Comparison of ENCODE assay signal across 17 mouse cellular contexts in the genomic region with DNA sequence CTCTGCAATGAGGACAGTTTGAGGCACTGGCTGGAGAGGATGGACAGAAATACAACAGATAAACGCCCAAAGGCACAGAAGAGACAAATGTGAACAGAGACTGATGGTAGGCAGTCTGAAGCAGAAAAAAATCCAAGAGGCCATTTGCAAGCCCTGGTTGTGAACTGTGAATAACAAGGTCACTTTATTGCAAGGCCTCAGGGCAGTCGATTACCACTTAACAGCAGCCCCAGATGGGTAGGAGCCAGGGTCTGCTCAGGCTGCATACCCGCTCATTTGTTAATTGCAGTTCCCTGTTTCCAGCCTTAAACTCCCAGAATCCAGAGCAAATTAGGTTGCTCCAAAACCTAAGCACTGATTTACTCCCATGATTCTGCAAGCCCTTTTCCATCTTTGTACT. TPM values are rescaled to one million over a fixed set of nuclear protein-coding genes. Genes with fewer than 3 reads are reported as not detected.
DNase-seq lines count a peak whose midpoint lies in the region; ATAC-seq lines count a peak whose summit lies in the region.
"Had no signal": no experiment of that assay in that cellular context is flagged by ENCODE, and none has a peak within 500 bp of the region (broad histone marks: within the 10 kb centered on the region; RNA-seq: fewer than 3 reads in every experiment).

No protein-coding gene starts in this region.

- no peak for ATAC-seq in midbrain, embryonic 11.5 days (ENCODE audit: low FRiP score)
- no peak for ATAC-seq in neural tube, embryonic 14.5 days (ENCODE audit: low read depth)

- WGBS in midbrain, embryonic 11.5 days, result 82% methylated on average over 3 of the region's 3 CpGs
- WGBS in midbrain, embryonic 10.5 days, result 81% methylated on average over 3 of the region's 3 CpGs
- 14% methylated on average over 3 of the region's 3 CpGs for WGBS in limb, embryonic 10.5 days
- WGBS in neural tube, embryonic 14.5 days, result 17% methylated on average over 3 of the region's 3 CpGs

- H3K9me3 ChIP-seq in midbrain, embryonic 11.5 days (ENCODE audit: control insufficient read depth, low read length), result no peaks in the 10 kb centered on the region
- no peaks in the 10 kb centered on the region for H3K9me3 ChIP-seq in midbrain, embryonic 10.5 days (replicated peaks)
- H3K9me3 ChIP-seq in limb, embryonic 10.5 days (replicated peaks), result no peaks in the 10 kb centered on the region
- no peaks in the 10 kb centered on the region for H3K9me3 ChIP-seq in neural tube, embryonic 14.5 days (ENCODE audit: control insufficient read depth, low read length)
- H3K9me3 ChIP-seq: embryonic facial prominence, embryonic 13.5 days; limb, embryonic 13.5 days had no signal

- no peak for DNase-seq in midbrain, embryonic 11.5 days (ENCODE audit: low spot score, missing footprints)
- no peak for DNase-seq in midbrain, embryonic 10.5 days (ENCODE audit: low spot score)
- peak; percentile 73 for DNase-seq in forelimb bud, embryonic 11.5 days (ENCODE audit: low read depth, low spot score)
- peak; percentile 53 for DNase-seq in limb, embryonic 10.5 days (ENCODE audit: low spot score)
- no peak for DNase-seq in kidney, postnatal 25 days
- no peak for DNase-seq in layer of hippocampus, postnatal 36 days
- no peak for DNase-seq in thymus, postnatal 10 days (ENCODE audit: low spot score in 2 of 2)
- DNase-seq: adrenal gland, adult 2 months; cerebellum, adult 9-11 months; kidney, postnatal 10 days; lung, adult 18-20 months; spleen, adult 18-20 months; thymus, postnatal 4 days had no signal

- H3K4me3 ChIP-seq in midbrain, embryonic 11.5 days (ENCODE audit: low read depth, low read length), result no peak overlapping the region
- no peak overlapping the region for H3K4me3 ChIP-seq in midbrain, embryonic 10.5 days
- H3K4me3 ChIP-seq in limb, embryonic 10.5 days, result no peak overlapping the region
- no peak overlapping the region for H3K4me3 ChIP-seq in neural tube, embryonic 14.5 days (ENCODE audit: low read depth, low read length)
- H3K4me3 ChIP-seq: embryonic facial prominence, embryonic 13.5 days; limb, embryonic 13.5 days had no signal

- no peak overlapping the region for H3K4me2 ChIP-seq in midbrain, embryonic 11.5 days
- H3K4me2 ChIP-seq in neural tube, embryonic 14.5 days (ENCODE audit: low read depth, low read length), result no peak overlapping the region
- H3K4me2 ChIP-seq: embryonic facial prominence, embryonic 13.5 days; limb, embryonic 13.5 days had no signal

- H3K27me3 ChIP-seq in midbrain, embryonic 11.5 days (ENCODE audit: control insufficient read depth, insufficient read depth, low read length), result no peaks in the 10 kb centered on the region; the same call in 1 of the 2 replicates
- no peaks in the 10 kb centered on the region for H3K27me3 ChIP-seq in midbrain, embryonic 10.5 days (ENCODE audit: low read depth, poor library complexity, severe bottlenecking)
- H3K27me3 ChIP-seq in limb, embryonic 10.5 days (ENCODE audit: low read depth, poor library complexity, severe bottlenecking), result peaks cover 57% of the 10 kb centered on the region
- no peaks in the 10 kb centered on the region for H3K27me3 ChIP-seq in neural tube, embryonic 14.5 days (ENCODE audit: control insufficient read depth, insufficient read depth, low read length)
- H3K27me3 ChIP-seq: embryonic facial prominence, embryonic 13.5 days had no signal

- H3K4me1 ChIP-seq in midbrain, embryonic 11.5 days (ENCODE audit: control insufficient read depth, insufficient read depth, low read length), result peaks cover 11% of the 10 kb centered on the region
- H3K4me1 ChIP-seq in midbrain, embryonic 10.5 days, result peaks cover 30% of the 10 kb centered on the region
- peaks cover 41% of the 10 kb centered on the region for H3K4me1 ChIP-seq in limb, embryonic 10.5 days
- peaks cover 27% of the 10 kb centered on the region for H3K4me1 ChIP-seq in neural tube, embryonic 14.5 days (ENCODE audit: control insufficient read depth, insufficient read depth, low read length)
- H3K4me1 ChIP-seq: embryonic facial prominence, embryonic 13.5 days had no signal

- H3K9ac ChIP-seq in midbrain, embryonic 11.5 days (ENCODE audit: low read length), result no peak overlapping the region
- no peak overlapping the region for H3K9ac ChIP-seq in neural tube, embryonic 14.5 days (replicated peaks; ENCODE audit: low read depth, low read length)
- H3K9ac ChIP-seq: embryonic facial prominence, embryonic 13.5 days; limb, embryonic 13.5 days had no signal

- H3K27ac ChIP-seq in midbrain, embryonic 11.5 days (ENCODE audit: low read depth, low read length), result 0 out of 2 replicates have a peak overlapping the region, but pooled peaks have one; percentile 14
- no peak overlapping the region; the same call in 1 of the 2 replicates for H3K27ac ChIP-seq in midbrain, embryonic 10.5 days (replicated peaks)
- H3K27ac ChIP-seq in limb, embryonic 10.5 days, result peak overlapping the region; percentile 50
- peak overlapping the region; percentile 56 for H3K27ac ChIP-seq in neural tube, embryonic 14.5 days (ENCODE audit: low read depth, low read length)
- H3K27ac ChIP-seq: embryonic facial prominence, embryonic 13.5 days; limb, embryonic 13.5 days; macrophage had no signal

- H3K36me3 ChIP-seq in midbrain, embryonic 11.5 days (ENCODE audit: control insufficient read depth, insufficient read depth, low read length), result no peaks in the 10 kb centered on the region
- H3K36me3 ChIP-seq in midbrain, embryonic 10.5 days, result no peaks in the 10 kb centered on the region
- H3K36me3 ChIP-seq in limb, embryonic 10.5 days, result no peaks in the 10 kb centered on the region
- H3K36me3 ChIP-seq in neural tube, embryonic 14.5 days (ENCODE audit: control insufficient read depth, insufficient read depth, low read length), result no peaks in the 10 kb centered on the region
- H3K36me3 ChIP-seq: embryonic facial prominence, embryonic 13.5 days; limb, embryonic 13.5 days had no signal

RNA-seq across cellular contexts. Expression of a gene that starts 52.4 kb away (rescaled TPM):
- polyA plus RNA-seq in midbrain, embryonic 11.5 days (2014; fragmentation: Nextera tagmentation; extraction: Ambion mirVana), result 16.4 and 19.2 TPM in 2 replicates
- polyA plus RNA-seq in midbrain, embryonic 10.5 days (2016; fragmentation: Nextera tagmentation; extraction: Ambion mirVana), result 14.5 and 19.7 TPM in 2 replicates
- polyA plus RNA-seq in limb, embryonic 10.5 days (2016; fragmentation: Nextera tagmentation; extraction: Ambion mirVana), result 0.98 and 1.4 TPM in 2 replicates
- polyA plus RNA-seq in neural tube, embryonic 14.5 days (2014; fragmentation: Nextera tagmentation; extraction: Ambion mirVana), result 40.1 and 44.8 TPM in 2 replicates
- 100 to 1,000 TPM; 174 to 193 TPM for total RNA-seq in layer of hippocampus, postnatal 36 days (2021)
- polyA plus RNA-seq: macrophage had no signal

Comparison
In these comparisons a context has a peak if more than half of its experiments do, and no peak if none do; other contexts are left out.
1. DNase-seq: peak in forelimb bud, embryonic 11.5 days (single experiment) and limb, embryonic 10.5 days (single experiment); none in midbrain, embryonic 11.5 days (single experiment), midbrain, embryonic 10.5 days (single experiment), kidney, postnatal 25 days (0 of 2), layer of hippocampus, postnatal 36 days (0 of 2) and thymus, postnatal 10 days (0 of 2).